Mouse (Mus musculus): ENCODE measurements around the gene Gpatch2l. TPM values are rescaled to one million over a fixed set of nuclear protein-coding genes. Genes with fewer than 3 reads are reported as not detected.
A peak's percentile ranks its signal among the peaks of the same experiment; 100 is the strongest.

Gene Gpatch2l
- polyA plus RNA-seq, 1 experiment, result 13.0 TPM

GRCm38 (mm10) chr12:86275731-86276130 lies 34.1 kb downstream of the Gpatch2l start:
- 79% methylated on average over 3 of the region's 3 CpGs for WGBS
- Histone ChIP-seq H3K4me3 (replicated peaks; ENCODE audit: extremely low read depth, low read depth, low read length) (no peak overlapping the region), H3K4me1 (ENCODE audit: control insufficient read depth, insufficient read depth, low read length) (no peaks in the 10 kb centered on the region)
- TF ChIP-seq POLR2A (IDR thresholded peaks at IDR 0.05; ENCODE audit: borderline replicate concordance, extremely low read depth, low read depth, low read length), result no peak
- no peak for TF ChIP-seq CTCF (IDR thresholded peaks at IDR 0.05; ENCODE audit: insufficient read depth, low read length)
- DNase-seq, result no peak

GRCm38 (mm10) chr12:86276463-86276862 lies 34.8 kb downstream of the Gpatch2l start:
- no peak for TF ChIP-seq POLR2A (IDR thresholded peaks at IDR 0.05; ENCODE audit: borderline replicate concordance, extremely low read depth, low read depth, low read length)
- H3K4me3 ChIP-seq (replicated peaks; ENCODE audit: extremely low read depth, low read depth, low read length), result no peak overlapping the region
- 68% methylated on average over 2 of the region's 2 CpGs for WGBS
- no peaks in the 10 kb centered on the region for H3K4me1 ChIP-seq (ENCODE audit: control insufficient read depth, insufficient read depth, low read length)
- DNase-seq, result no peak

- no peak for TF ChIP-seq CTCF (IDR thresholded peaks at IDR 0.05; ENCODE audit: insufficient read depth, low read length)
- TF ChIP-seq POLR2A (IDR thresholded peaks at IDR 0.05; ENCODE audit: borderline replicate concordance, extremely low read depth, low read depth, low read length), result no peak
- WGBS, result 77% methylated on average over 5 of the region's 5 CpGs
- H3K4me1 ChIP-seq (ENCODE audit: control insufficient read depth, insufficient read depth, low read length), result no peaks in the 10 kb centered on the region
- no peak for DNase-seq
- H3K4me3 ChIP-seq (replicated peaks; ENCODE audit: extremely low read depth, low read depth, low read length), result no peak overlapping the region
Observed at GRCm38 (mm10) chr12:86276895-86277294, 35.2 kb downstream of the Gpatch2l start.

- WGBS, result 78% methylated on average over 10 of the region's 10 CpGs
- no peak for TF ChIP-seq POLR2A (IDR thresholded peaks at IDR 0.05; ENCODE audit: borderline replicate concordance, extremely low read depth, low read depth, low read length)
- no peak for TF ChIP-seq CTCF (IDR thresholded peaks at IDR 0.05; ENCODE audit: insufficient read depth, low read length)
- no peak overlapping the region for H3K4me3 ChIP-seq (replicated peaks; ENCODE audit: extremely low read depth, low read depth, low read length)
- DNase-seq, result no peak
- H3K4me1 ChIP-seq (ENCODE audit: control insufficient read depth, insufficient read depth, low read length), result no peaks in the 10 kb centered on the region
Observed at GRCm38 (mm10) chr12:86280000-86280399, 38.3 kb downstream of the Gpatch2l start.

- Histone ChIP-seq H3K4me1 (ENCODE audit: control insufficient read depth, insufficient read depth, low read length) (no peaks in the 10 kb centered on the region), H3K4me3 (replicated peaks; ENCODE audit: extremely low read depth, low read depth, low read length) (no peak overlapping the region)
- TF ChIP-seq POLR2A (IDR thresholded peaks at IDR 0.05; ENCODE audit: borderline replicate concordance, extremely low read depth, low read depth, low read length) (no peak), CTCF (IDR thresholded peaks at IDR 0.05; ENCODE audit: insufficient read depth, low read length) (no peak)
- DNase-seq, result no peak
- WGBS, result 98% methylated on average over 2 of the region's 2 CpGs
Observed at GRCm38 (mm10) chr12:86285704-86286103, 44.0 kb downstream of the Gpatch2l start.

- Histone ChIP-seq H3K4me3 (replicated peaks; ENCODE audit: extremely low read depth, low read depth, low read length) (no peak overlapping the region), H3K4me1 (ENCODE audit: control insufficient read depth, insufficient read depth, low read length) (no peaks in the 10 kb centered on the region)
- 76% methylated on average over 10 of the region's 10 CpGs for WGBS
- DNase-seq, result no peak
- TF ChIP-seq CTCF (IDR thresholded peaks at IDR 0.05; ENCODE audit: insufficient read depth, low read length) (no peak), POLR2A (IDR thresholded peaks at IDR 0.05; ENCODE audit: borderline replicate concordance, extremely low read depth, low read depth, low read length) (no peak)
Observed at GRCm38 (mm10) chr12:86297450-86297849, 55.8 kb downstream of the Gpatch2l start.

- WGBS, result 88% methylated on average over 10 of the region's 10 CpGs
- Histone ChIP-seq H3K4me1 (ENCODE audit: control insufficient read depth, insufficient read depth, low read length) (no peaks in the 10 kb centered on the region; the same call in 1 of the 2 replicates), H3K4me3 (replicated peaks; ENCODE audit: extremely low read depth, low read depth, low read length) (no peak overlapping the region)
- TF ChIP-seq CTCF (IDR thresholded peaks at IDR 0.05; ENCODE audit: insufficient read depth, low read length) (no peak), POLR2A (IDR thresholded peaks at IDR 0.05; ENCODE audit: borderline replicate concordance, extremely low read depth, low read depth, low read length) (no peak)
- DNase-seq, result no peak
Observed at GRCm38 (mm10) chr12:86302973-86303372, 61.3 kb downstream of the Gpatch2l start.

- TF ChIP-seq POLR2A (IDR thresholded peaks at IDR 0.05; ENCODE audit: borderline replicate concordance, extremely low read depth, low read depth, low read length) (no peak), CTCF (IDR thresholded peaks at IDR 0.05; ENCODE audit: insufficient read depth, low read length) (no peak)
- Histone ChIP-seq H3K4me1 (ENCODE audit: control insufficient read depth, insufficient read depth, low read length) (no peaks in the 10 kb centered on the region; the same call in 1 of the 2 replicates), H3K4me3 (replicated peaks; ENCODE audit: extremely low read depth, low read depth, low read length) (no peak overlapping the region)
- DNase-seq, result no peak
- 49% methylated on average over 7 of the region's 7 CpGs for WGBS
Observed at GRCm38 (mm10) chr12:86305045-86305444, 63.4 kb downstream of the Gpatch2l start.

GRCm38 (mm10) chr12:86305635-86306243 lies 64.1 kb downstream of the Gpatch2l start:
- WGBS, result 17% methylated on average over 15 of the region's 15 CpGs
- DNase-seq, result peak; percentile 14
- Histone ChIP-seq H3K4me3 (replicated peaks; ENCODE audit: extremely low read depth, low read depth, low read length) (peak overlapping the region; percentile 46), H3K4me1 (ENCODE audit: control insufficient read depth, insufficient read depth, low read length) (no peaks in the 10 kb centered on the region; the same call in 1 of the 2 replicates)
- TF ChIP-seq CTCF (IDR thresholded peaks at IDR 0.05; ENCODE audit: insufficient read depth, low read length), result peak; percentile 46; the same call in 1 of the 2 replicates
- TF ChIP-seq POLR2A (IDR thresholded peaks at IDR 0.05; ENCODE audit: borderline replicate concordance, extremely low read depth, low read depth, low read length), result no peak

GRCm38 (mm10) chr12:86309474-86309873 lies 67.8 kb downstream of the Gpatch2l start:
- DNase-seq, result no peak
- Histone ChIP-seq H3K4me1 (ENCODE audit: control insufficient read depth, insufficient read depth, low read length) (no peaks in the 10 kb centered on the region; the same call in 1 of the 2 replicates), H3K4me3 (replicated peaks; ENCODE audit: extremely low read depth, low read depth, low read length) (no peak overlapping the region)
- 51% methylated on average over 10 of the region's 10 CpGs for WGBS
- TF ChIP-seq POLR2A (IDR thresholded peaks at IDR 0.05; ENCODE audit: borderline replicate concordance, extremely low read depth, low read depth, low read length), result no peak
- no peak for TF ChIP-seq CTCF (IDR thresholded peaks at IDR 0.05; ENCODE audit: insufficient read depth, low read length)

All from lung, adult 2 months (tissue).